20 mouse cellular contexts compared by ENCODE assay signal in genomic region chr8:83220746-83221145, GRCm38 (mm10). TPM values are rescaled to one million over a fixed set of nuclear protein-coding genes. Genes with fewer than 3 reads are reported as not detected.
DNase-seq lines count a peak whose midpoint lies in the region; ATAC-seq and TF ChIP-seq lines count a peak whose summit lies in the region.
"Had no signal": no experiment of that assay in that cellular context is flagged by ENCODE, and none has a peak within 500 bp of the region (broad histone marks: within the 10 kb centered on the region; RNA-seq: fewer than 3 reads in every experiment).

No protein-coding gene starts in this region.

- 53% methylated on average over 3 of the region's 3 CpGs for WGBS in forebrain, embryonic 14.5 days
- WGBS in forebrain, embryonic 11.5 days = 81% methylated on average over 3 of the region's 3 CpGs
- WGBS in midbrain, embryonic 11.5 days = 86% methylated on average over 3 of the region's 3 CpGs
- 93% methylated on average over 3 of the region's 3 CpGs for WGBS in midbrain, embryonic 10.5 days
- 69% methylated on average over 3 of the region's 3 CpGs for WGBS in midbrain, embryonic 14.5 days

- H3K27ac ChIP-seq in forebrain, embryonic 14.5 days (ENCODE audit: low read depth, low read length) = no peak overlapping the region
- H3K27ac ChIP-seq in forebrain, embryonic 11.5 days (ENCODE audit: low read depth, low read length) = no peak overlapping the region
- H3K27ac ChIP-seq in midbrain, embryonic 11.5 days (ENCODE audit: low read depth, low read length) = no peak overlapping the region
- H3K27ac ChIP-seq in midbrain, embryonic 10.5 days (replicated peaks) = no peak overlapping the region
- H3K27ac ChIP-seq in midbrain, embryonic 14.5 days (replicated peaks; ENCODE audit: low read depth, low read length) = no peak overlapping the region
- no peak overlapping the region for H3K27ac ChIP-seq in left cerebral cortex, adult 2 months
- H3K27ac ChIP-seq: heart, embryonic 13.5 days; limb, embryonic 10.5 days had no signal

- 0 out of 2 replicates have a peak, but pooled peaks cover 4% of the 10 kb centered on the region for H3K36me3 ChIP-seq in forebrain, embryonic 14.5 days (ENCODE audit: control insufficient read depth, insufficient read depth, low read length)
- H3K36me3 ChIP-seq in forebrain, embryonic 11.5 days (ENCODE audit: control insufficient read depth, insufficient read depth, low read length) = no peaks in the 10 kb centered on the region
- H3K36me3 ChIP-seq in midbrain, embryonic 11.5 days (ENCODE audit: control insufficient read depth, insufficient read depth, low read length) = no peaks in the 10 kb centered on the region
- peaks cover 8% of the 10 kb centered on the region; the same call in 1 of the 2 replicates for H3K36me3 ChIP-seq in midbrain, embryonic 10.5 days
- 0 out of 2 replicates have a peak, but pooled peaks cover 4% of the 10 kb centered on the region for H3K36me3 ChIP-seq in midbrain, embryonic 14.5 days (ENCODE audit: control insufficient read depth, insufficient read depth, low read length)
- H3K36me3 ChIP-seq: G1E; heart, embryonic 13.5 days; limb, embryonic 10.5 days had no signal

- no peaks in the 10 kb centered on the region for H3K27me3 ChIP-seq in forebrain, embryonic 14.5 days (replicated peaks; ENCODE audit: control insufficient read depth, insufficient read depth, low read length)
- H3K27me3 ChIP-seq in forebrain, embryonic 11.5 days (ENCODE audit: control insufficient read depth, insufficient read depth, low read length) = no peaks in the 10 kb centered on the region
- H3K27me3 ChIP-seq in midbrain, embryonic 11.5 days (ENCODE audit: control insufficient read depth, insufficient read depth, low read length) = no peaks in the 10 kb centered on the region
- no peaks in the 10 kb centered on the region for H3K27me3 ChIP-seq in midbrain, embryonic 10.5 days (ENCODE audit: low read depth, poor library complexity, severe bottlenecking)
- H3K27me3 ChIP-seq in midbrain, embryonic 14.5 days (ENCODE audit: control insufficient read depth, insufficient read depth, low read length) = no peaks in the 10 kb centered on the region
- H3K27me3 ChIP-seq: heart, embryonic 13.5 days had no signal

- H3K9me3 ChIP-seq in forebrain, embryonic 14.5 days (replicated peaks; ENCODE audit: control insufficient read depth, low read length) = no peaks in the 10 kb centered on the region
- H3K9me3 ChIP-seq in forebrain, embryonic 11.5 days (ENCODE audit: control insufficient read depth, low read length) = no peaks in the 10 kb centered on the region
- H3K9me3 ChIP-seq in midbrain, embryonic 11.5 days (ENCODE audit: control insufficient read depth, low read length) = no peaks in the 10 kb centered on the region
- H3K9me3 ChIP-seq in midbrain, embryonic 10.5 days (replicated peaks) = no peaks in the 10 kb centered on the region
- H3K9me3 ChIP-seq in midbrain, embryonic 14.5 days (ENCODE audit: control insufficient read depth, low read length) = no peaks in the 10 kb centered on the region
- H3K9me3 ChIP-seq: G1E; heart, embryonic 13.5 days; limb, embryonic 10.5 days had no signal

- no peak for TF ChIP-seq CTCF in left cerebral cortex, adult 2 months (IDR thresholded peaks at IDR 0.05)

- DNase-seq in forebrain, embryonic 14.5 days (ENCODE audit: low spot score) = peak; percentile 28
- DNase-seq in forebrain, embryonic 11.5 days (ENCODE audit: low spot score) = no peak
- DNase-seq in midbrain, embryonic 11.5 days (ENCODE audit: low spot score, missing footprints) = peak; percentile 39
- no peak for DNase-seq in midbrain, embryonic 10.5 days (ENCODE audit: low spot score)
- peak; percentile 29 for DNase-seq in midbrain, embryonic 14.5 days
- DNase-seq in telencephalon, adult 2 months (ENCODE audit: low read depth, low spot score) = peak; percentile 31
- no peak for DNase-seq in left cerebral cortex, adult 2 months (ENCODE audit: extremely low spot score in 1 of 2, low spot score in 2 of 2)
- no peak for DNase-seq in cerebellum, postnatal 25 days
- DNase-seq: adrenal gland, postnatal 25 days; cerebellum, adult 9-10 months; heart, adult 18-20 months; kidney, adult 8-10 months; kidney, postnatal 14 days; liver, postnatal 0 days; lung, postnatal 10 days had no signal

- H3K4me2 ChIP-seq in forebrain, embryonic 14.5 days (ENCODE audit: low read length) = no peak overlapping the region
- H3K4me2 ChIP-seq in forebrain, embryonic 11.5 days (ENCODE audit: low read depth, low read length, severe bottlenecking) = no peak overlapping the region
- no peak overlapping the region for H3K4me2 ChIP-seq in midbrain, embryonic 11.5 days
- no peak overlapping the region for H3K4me2 ChIP-seq in midbrain, embryonic 14.5 days (ENCODE audit: low read length)
- H3K4me2 ChIP-seq: heart, embryonic 13.5 days had no signal

- no peak overlapping the region for H3K4me3 ChIP-seq in forebrain, embryonic 14.5 days (ENCODE audit: low read depth, low read length)
- H3K4me3 ChIP-seq in forebrain, embryonic 11.5 days (ENCODE audit: low read depth, low read length) = no peak overlapping the region
- no peak overlapping the region for H3K4me3 ChIP-seq in midbrain, embryonic 11.5 days (ENCODE audit: low read depth, low read length)
- H3K4me3 ChIP-seq in midbrain, embryonic 10.5 days = no peak overlapping the region
- no peak overlapping the region for H3K4me3 ChIP-seq in midbrain, embryonic 14.5 days (replicated peaks; ENCODE audit: low read depth, low read length)
- no peak overlapping the region for H3K4me3 ChIP-seq in left cerebral cortex, adult 2 months
- H3K4me3 ChIP-seq: heart, embryonic 13.5 days; limb, embryonic 10.5 days had no signal

- intact Hi-C loops in left cerebral cortex, adult 2 months (cut with DNase I) = no loop called here

- 0 out of 2 replicates have a peak, but pooled peaks cover 2% of the 10 kb centered on the region for H3K4me1 ChIP-seq in forebrain, embryonic 14.5 days (ENCODE audit: control insufficient read depth, insufficient read depth, low read length)
- H3K4me1 ChIP-seq in forebrain, embryonic 11.5 days (replicated peaks; ENCODE audit: control insufficient read depth, insufficient read depth, low read length) = no peaks in the 10 kb centered on the region
- no peaks in the 10 kb centered on the region for H3K4me1 ChIP-seq in midbrain, embryonic 11.5 days (ENCODE audit: control insufficient read depth, insufficient read depth, low read length)
- H3K4me1 ChIP-seq in midbrain, embryonic 10.5 days = no peaks in the 10 kb centered on the region
- H3K4me1 ChIP-seq in midbrain, embryonic 14.5 days (ENCODE audit: control insufficient read depth, insufficient read depth, low read length) = 0 out of 2 replicates have a peak, but pooled peaks cover 5% of the 10 kb centered on the region
- H3K4me1 ChIP-seq: limb, embryonic 10.5 days had no signal

- H3K9ac ChIP-seq in forebrain, embryonic 14.5 days (ENCODE audit: low read length) = no peak overlapping the region
- H3K9ac ChIP-seq in forebrain, embryonic 11.5 days (ENCODE audit: low read length) = no peak overlapping the region
- no peak overlapping the region for H3K9ac ChIP-seq in midbrain, embryonic 11.5 days (ENCODE audit: low read length)
- H3K9ac ChIP-seq in midbrain, embryonic 14.5 days (replicated peaks; ENCODE audit: low read length) = no peak overlapping the region
- H3K9ac ChIP-seq: heart, embryonic 13.5 days; liver, postnatal 0 days had no signal

- 0 out of 2 replicates have a peak, but pooled peaks have one; percentile 41 for ATAC-seq in forebrain, embryonic 14.5 days
- ATAC-seq in forebrain, embryonic 11.5 days (replicated peaks; ENCODE audit: low FRiP score) = no peak
- ATAC-seq in midbrain, embryonic 11.5 days (ENCODE audit: low FRiP score) = no peak
- ATAC-seq in midbrain, embryonic 14.5 days (ENCODE audit: low FRiP score, low TSS enrichment) = no peak; the same call in 1 of the 2 replicates
- ATAC-seq: liver, postnatal 0 days had no signal

RNA-seq across cellular contexts. Expression of gene Gm10645, which starts 54.8 kb away (rescaled TPM):
- polyA plus RNA-seq in forebrain, embryonic 14.5 days (2014; fragmentation: Nextera tagmentation; extraction: Ambion mirVana) = 7.9 and 8.2 TPM in 2 replicates
- 2.8 and 4.1 TPM in 2 replicates for polyA plus RNA-seq in forebrain, embryonic 11.5 days (2014; fragmentation: Nextera tagmentation; extraction: Ambion mirVana)
- 5.8 and 6.6 TPM in 2 replicates for polyA plus RNA-seq in midbrain, embryonic 11.5 days (2014; fragmentation: Nextera tagmentation; extraction: Ambion mirVana)
- polyA plus RNA-seq in midbrain, embryonic 10.5 days (2016; fragmentation: Nextera tagmentation; extraction: Ambion mirVana) = 3.1 and 3.4 TPM in 2 replicates
- 9.3 and 13.1 TPM in 2 replicates for polyA plus RNA-seq in midbrain, embryonic 14.5 days (2014; fragmentation: Nextera tagmentation; extraction: Ambion mirVana)
- 1 to 10 TPM; 1.5 to 1.8 TPM for total RNA-seq in left cerebral cortex, adult 2 months (2021)
- total RNA-seq: adrenal gland, postnatal 25 days; G1E; gastrocnemius, adult 8-10 months; heart, adult 18-20 months; liver, adult 2 months had no signal
- polyA plus RNA-seq: G1E had no signal

RNA-seq across cellular contexts. Expression of gene Tbc1d9, which starts 55.6 kb away (rescaled TPM):
- polyA plus RNA-seq in forebrain, embryonic 14.5 days (2014; fragmentation: Nextera tagmentation; extraction: Ambion mirVana) = 16.6 and 18.8 TPM in 2 replicates
- polyA plus RNA-seq in forebrain, embryonic 11.5 days (2014; fragmentation: Nextera tagmentation; extraction: Ambion mirVana) = 7.6 and 9.3 TPM in 2 replicates
- 11.3 and 11.8 TPM in 2 replicates for polyA plus RNA-seq in midbrain, embryonic 11.5 days (2014; fragmentation: Nextera tagmentation; extraction: Ambion mirVana)
- 4.8 and 7.0 TPM in 2 replicates for polyA plus RNA-seq in midbrain, embryonic 10.5 days (2016; fragmentation: Nextera tagmentation; extraction: Ambion mirVana)
- polyA plus RNA-seq in midbrain, embryonic 14.5 days (2014; fragmentation: Nextera tagmentation; extraction: Ambion mirVana) = 21.7 and 22.1 TPM in 2 replicates
- total RNA-seq in left cerebral cortex, adult 2 months (2021) = 100 to 1,000 TPM in 1 of 2 experiments, 10 to 100 TPM in 1; 99.1 to 102 TPM
- polyA plus RNA-seq: G1E had no signal

Comparison
In these comparisons a context has a peak if more than half of its experiments do, and no peak if none do; other contexts are left out.
1. DNase-seq: peak in forebrain, embryonic 14.5 days (single experiment), midbrain, embryonic 11.5 days (single experiment), midbrain, embryonic 14.5 days (single experiment) and telencephalon, adult 2 months (single experiment); none in forebrain, embryonic 11.5 days (single experiment), midbrain, embryonic 10.5 days (single experiment), left cerebral cortex, adult 2 months (0 of 2) and cerebellum, postnatal 25 days (0 of 2).